30 mouse cellular contexts compared by ENCODE assay signal in genomic region chr16:28323576-28323975, GRCm38 (mm10).
DNase-seq lines count a peak whose midpoint lies in the region; ATAC-seq lines count a peak whose summit lies in the region.
"Had no signal": no experiment of that assay in that cellular context is flagged by ENCODE, and none has a peak within 500 bp of the region (broad histone marks: within the 10 kb centered on the region; RNA-seq: fewer than 3 reads in every experiment).

No protein-coding gene starts in this region.

- 42% methylated on average over 3 of the region's 3 CpGs for WGBS in forebrain, embryonic 16.5 days

- no peaks in the 10 kb centered on the region for H3K36me3 ChIP-seq in forebrain, embryonic 16.5 days (ENCODE audit: control insufficient read depth, insufficient read depth)
- H3K36me3 ChIP-seq: embryonic facial prominence, embryonic 12.5 days; heart, embryonic 13.5 days; midbrain, embryonic 13.5 days; neural tube, embryonic 13.5 days had no signal

- no peak overlapping the region for H3K4me3 ChIP-seq in forebrain, embryonic 16.5 days (replicated peaks; ENCODE audit: low read length)
- H3K4me3 ChIP-seq: embryonic facial prominence, embryonic 12.5 days; gastrocnemius, adult 2 months; heart, adult 2 months; heart, embryonic 13.5 days; midbrain, embryonic 13.5 days; neural tube, embryonic 13.5 days had no signal

- H3K9me3 ChIP-seq in forebrain, embryonic 16.5 days (ENCODE audit: control insufficient read depth, low read length), result no peaks in the 10 kb centered on the region
- H3K9me3 ChIP-seq: embryonic facial prominence, embryonic 12.5 days; heart, embryonic 13.5 days; midbrain, embryonic 13.5 days; neural tube, embryonic 13.5 days had no signal

- no peaks in the 10 kb centered on the region for H3K4me1 ChIP-seq in forebrain, embryonic 16.5 days (replicated peaks; ENCODE audit: control insufficient read depth, insufficient read depth, low read length)
- H3K4me1 ChIP-seq: embryonic facial prominence, embryonic 12.5 days; heart, embryonic 13.5 days; midbrain, embryonic 13.5 days; neural tube, embryonic 13.5 days had no signal

- no peak overlapping the region for H3K4me2 ChIP-seq in forebrain, embryonic 16.5 days (ENCODE audit: low read length)
- H3K4me2 ChIP-seq: embryonic facial prominence, embryonic 12.5 days; heart, embryonic 13.5 days; hindbrain, embryonic 14.5 days; midbrain, embryonic 13.5 days; neural tube, embryonic 13.5 days had no signal

- H3K27ac ChIP-seq in forebrain, embryonic 16.5 days (ENCODE audit: low read length), result no peak overlapping the region
- H3K27ac ChIP-seq: embryonic facial prominence, embryonic 12.5 days; gastrocnemius, adult 2 months; heart, adult 2 months; heart, embryonic 13.5 days; hindbrain, embryonic 14.5 days; liver, embryonic 14.5 days; macrophage; midbrain, embryonic 13.5 days; neural tube, embryonic 13.5 days had no signal

- no peak for ATAC-seq in forebrain, embryonic 16.5 days
- ATAC-seq: CD4-positive, CD25-positive, alpha-beta regulatory T cell, adult 4 months; forebrain, embryonic 14.5 days; midbrain, embryonic 13.5 days had no signal

- no peaks in the 10 kb centered on the region for H3K27me3 ChIP-seq in forebrain, embryonic 16.5 days (replicated peaks; ENCODE audit: control insufficient read depth, insufficient read depth, low read length)
- H3K27me3 ChIP-seq: embryonic facial prominence, embryonic 12.5 days; heart, embryonic 13.5 days; midbrain, embryonic 13.5 days; neural tube, embryonic 13.5 days had no signal

- H3K9ac ChIP-seq in forebrain, embryonic 16.5 days (replicated peaks; ENCODE audit: low read depth, low read length), result no peak overlapping the region
- H3K9ac ChIP-seq: embryonic facial prominence, embryonic 12.5 days; heart, embryonic 13.5 days; hindbrain, embryonic 14.5 days; liver, embryonic 14.5 days; midbrain, embryonic 13.5 days; neural tube, embryonic 13.5 days had no signal

- DNase-seq in Muller cell, postnatal 12 days (ENCODE audit: inconsistent ontology term), result peak; percentile 78
- DNase-seq in kidney, adult 9 months, result peak; percentile 24
- DNase-seq in kidney, postnatal 10 days, result peak; percentile 11
- DNase-seq in retina, postnatal 1 day, result peak; percentile 6
- DNase-seq in layer of hippocampus, adult 9-10 months (ENCODE audit: low spot score), result no peak
- no peak for DNase-seq in right cerebral cortex, postnatal 36 days (ENCODE audit: low spot score in 2 of 2)
- DNase-seq: adrenal gland, adult 8-10 months; cerebellum, adult 11 months; cerebellum, adult 9-10 months; embryo, embryonic 11 days; gastrocnemius, adult 2 months; heart, adult 2 months; heart, postnatal 10 days; layer of hippocampus, postnatal 36 days; liver; lung, adult 2 months; lung, postnatal 10 days; right cerebral cortex, postnatal 25 days; spleen, adult 18-20 months; thymus, postnatal 14 days had no signal

Comparison
In these comparisons a context has a peak if more than half of its experiments do, and no peak if none do; other contexts are left out.
1. DNase-seq: peak in Muller cell, postnatal 12 days (single experiment), kidney, adult 9 months (single experiment), kidney, postnatal 10 days (single experiment) and retina, postnatal 1 day (single experiment); none in layer of hippocampus, adult 9-10 months (single experiment) and right cerebral cortex, postnatal 36 days (0 of 2).